Mouse (Mus musculus) ES-E14 (cell line): ENCODE measurements around the gene Cyp27b1.

Experiments
- CHD2 ChIP-seq: IDR thresholded peaks from 2 replicates; pipeline ENCODE4 v1.6.1; 2014; ENCODE audit warnings: mild to moderate bottlenecking, low read depth, low read length, inconsistent platforms
- ZC3H11A ChIP-seq: IDR thresholded peaks from 2 replicates; pipeline ENCODE4 v1.6.1; 2012; ENCODE audit warnings: low read depth, mild to moderate bottlenecking, inconsistent platforms, low read length, borderline replicate concordance
- ZNF384 ChIP-seq: IDR thresholded peaks from 2 replicates; pipeline ENCODE4 v1.6.1; 2012; ENCODE audit warnings: low read depth, low read length, inconsistent platforms

DNA sequence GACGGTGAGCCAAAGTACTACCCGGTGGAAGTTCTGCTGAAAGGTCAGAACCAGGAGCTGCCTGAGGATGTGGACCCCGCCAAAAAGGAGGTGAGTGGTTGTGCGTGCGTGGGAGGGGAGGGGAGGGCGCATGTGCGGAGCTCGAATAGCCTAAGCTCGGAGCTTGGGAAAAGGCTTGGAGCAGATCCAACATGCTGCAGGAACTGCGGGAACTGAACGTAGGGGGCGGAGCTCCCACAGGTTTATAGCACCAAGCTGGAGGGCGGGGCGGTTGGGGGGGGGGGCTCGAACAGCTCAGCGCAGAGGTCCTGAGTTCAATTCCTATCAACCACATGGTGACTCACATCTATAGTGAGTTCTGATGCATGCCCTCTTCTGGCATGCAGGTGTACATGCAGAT lies 29.6 kb upstream of the Cyp27b1 start:
- no peak for TF ChIP-seq CHD2
- TF ChIP-seq ZNF384, result no peak
- TF ChIP-seq ZC3H11A, result no peak
